18 mouse cellular contexts compared by ENCODE assay signal in the genomic region with DNA sequence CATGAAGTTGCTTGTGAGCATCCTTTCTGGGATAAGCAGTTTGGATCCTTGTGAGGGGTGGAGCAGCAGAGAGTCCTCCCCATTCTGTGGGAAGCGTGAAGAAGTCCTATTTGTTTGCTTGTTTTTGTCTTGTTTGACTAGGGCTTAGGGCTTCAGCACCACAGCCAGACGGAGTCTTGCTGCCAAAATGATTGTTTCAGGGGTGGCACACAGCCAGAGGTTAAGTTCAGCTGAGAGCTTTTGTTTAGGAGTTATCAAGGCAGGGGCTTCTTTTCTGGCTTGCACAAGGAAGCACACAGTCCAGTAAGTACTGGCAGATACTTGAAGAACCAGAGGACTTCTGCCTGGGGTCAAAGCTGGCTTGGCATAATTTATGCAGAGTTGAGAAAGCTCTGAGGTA. TPM values are rescaled to one million over a fixed set of nuclear protein-coding genes. Genes with fewer than 3 reads are reported as not detected.
DNase-seq lines count a peak whose midpoint lies in the region; TF ChIP-seq lines count a peak whose summit lies in the region.
"Had no signal": no experiment of that assay in that cellular context is flagged by ENCODE, and none has a peak within 500 bp of the region (broad histone marks: within the 10 kb centered on the region; RNA-seq: fewer than 3 reads in every experiment).

No protein-coding gene starts in this region.

- TF ChIP-seq POLR2A in kidney, adult 2 months (IDR thresholded peaks at IDR 0.05; ENCODE audit: low read depth, low read length), result no peak

- 55% methylated on average over 2 of the region's 2 CpGs for WGBS in kidney, adult 2 months

- no peak for TF ChIP-seq CTCF in left cerebral cortex, adult 2 months (IDR thresholded peaks at IDR 0.05)
- TF ChIP-seq CTCF in kidney, adult 2 months (conservative IDR thresholded peaks at IDR 0.05; ENCODE audit: insufficient read depth, insufficient read length, low read depth, low read length), result no peak

- H3K4me3 ChIP-seq in left cerebral cortex, adult 2 months, result no peak overlapping the region
- no peak overlapping the region for H3K4me3 ChIP-seq in kidney, adult 2 months (ENCODE audit: insufficient read depth, low read depth, low read length)
- H3K4me3 ChIP-seq: liver, embryonic 13.5 days; neural tube, embryonic 15.5 days had no signal

- no peaks in the 10 kb centered on the region for H3K4me1 ChIP-seq in kidney, adult 2 months (ENCODE audit: control insufficient read depth, insufficient read depth, low read length)
- H3K4me1 ChIP-seq: liver, embryonic 13.5 days; neural tube, embryonic 15.5 days had no signal

- intact Hi-C loops in left cerebral cortex, postnatal 4 days (cut with DNase I), result no loop called here
- intact Hi-C loops in left cerebral cortex, adult 2 months (cut with DNase I), result no loop called here

- H3K36me3 ChIP-seq in kidney, adult 2 months (ENCODE audit: control insufficient read depth, insufficient read depth, low read length), result no peaks in the 10 kb centered on the region
- H3K36me3 ChIP-seq: liver, embryonic 13.5 days; neural tube, embryonic 15.5 days had no signal

- H3K27me3 ChIP-seq in kidney, adult 2 months (replicated peaks; ENCODE audit: control insufficient read depth, insufficient read depth, low read length), result no peaks in the 10 kb centered on the region
- H3K27me3 ChIP-seq: liver, embryonic 13.5 days; neural tube, embryonic 15.5 days had no signal

- DNase-seq in cerebellum, postnatal 10 days, result peak; percentile 21 to 23
- DNase-seq in cerebellum, postnatal 4 days (ENCODE audit: low spot score in 2 of 2), result no peak
- peak; percentile 26 for DNase-seq in left cerebral cortex, postnatal 4 days
- no peak for DNase-seq in left cerebral cortex, adult 2 months (ENCODE audit: extremely low spot score in 1 of 2, low spot score in 2 of 2)
- peak; percentile 35 for DNase-seq in gastrocnemius, postnatal 10 days
- peak; percentile 14 for DNase-seq in lung, postnatal 25 days (ENCODE audit: low spot score)
- no peak for DNase-seq in spleen, postnatal 10 days (ENCODE audit: low spot score in 2 of 2)
- DNase-seq in kidney, adult 2 months, result no peak
- DNase-seq: B cell, adult 2 months; cerebellum, adult 2 months; embryo, embryonic 11 days; kidney, adult 18-20 months; liver, embryonic 13.5 days; right cerebral cortex, adult 18-20 months; thymus, adult 18-20 months had no signal

- no peak overlapping the region for H3K27ac ChIP-seq in left cerebral cortex, adult 2 months
- H3K27ac ChIP-seq in kidney, adult 2 months (ENCODE audit: insufficient read depth, low read depth, low read length), result no peak overlapping the region
- H3K27ac ChIP-seq: hindbrain, embryonic 14.5 days; liver, embryonic 13.5 days; neural tube, embryonic 15.5 days had no signal

RNA-seq across cellular contexts. Expression of gene Jazf1, which starts 10.2 kb away (rescaled TPM):
- total RNA-seq in left cerebral cortex, postnatal 4 days (2021), result 10 to 100 TPM; 87.2 to 91.2 TPM
- 10 to 100 TPM; 25.8 to 29.0 TPM for total RNA-seq in left cerebral cortex, adult 2 months (2021)
- total RNA-seq in gastrocnemius, postnatal 10 days (2021), result 1 to 10 TPM; 3.8 to 4.0 TPM
- 0.68 and 0.84 TPM in 2 replicates for polyA plus RNA-seq in kidney, adult 2 months (2012; rRNA removed)
- total RNA-seq: granulocyte monocyte progenitor cell, adult 5-6 weeks had no signal

Comparison
In these comparisons a context has a peak if more than half of its experiments do, and no peak if none do; other contexts are left out.
1. DNase-seq: peak in cerebellum, postnatal 10 days (2 of 2), left cerebral cortex, postnatal 4 days (single experiment), gastrocnemius, postnatal 10 days (single experiment) and lung, postnatal 25 days (single experiment); none in cerebellum, postnatal 4 days (0 of 2), left cerebral cortex, adult 2 months (0 of 2), spleen, postnatal 10 days (0 of 2) and kidney, adult 2 months (single experiment).
2. RNA of gene Jazf1, which starts 10.2 kb away (total RNA-seq): 87.2 to 91.2 TPM in left cerebral cortex, postnatal 4 days and 25.8 to 29.0 TPM in left cerebral cortex, adult 2 months; 3.8 to 4.0 TPM in gastrocnemius, postnatal 10 days; every median in the first group is over 4 times any median in the second.